Mouse (Mus musculus) layer of hippocampus, adult 6 months (tissue): ENCODE measurements around the gene Stx6. TPM values are rescaled to one million over a fixed set of nuclear protein-coding genes. Genes with fewer than 3 reads are reported as not detected.

ENCODE experiments used
- long read RNA-seq, 2 experiments: library from polyadenylated mRNA; unstranded; transcript quantifications; one replicate each; pipeline ENCODE4 v2.0.0; 2019 to 2020
- polyA plus RNA-seq: library from polyadenylated mRNA; unstranded; fragments of <200 nt; fragmentation: Nextera tagmentation; gene quantifications from 2 replicates; pipeline ENCODE4 v1.2.3, GENCODE M21; 2021

Gene Stx6
- 72.3 and 79.9 TPM in 2 replicates for polyA plus RNA-seq
- long read RNA-seq, experiment 1, full-length matches to known transcripts: 174 of 208 reads
- long read RNA-seq, experiment 1, partial matches to known transcripts: 26 of 208 reads
- long read RNA-seq, experiment 1, other reads (novel, unspliced or antisense): 8 of 208 reads
- long read RNA-seq, experiment 2, full-length matches to known transcripts: 872 of 920 reads
- long read RNA-seq, experiment 2, partial matches to known transcripts: 11 of 920 reads
- long read RNA-seq, experiment 2, other reads (novel, unspliced or antisense): 37 of 920 reads

GRCm38 (mm10) chr1:155158141-155158969, at the start of gene Stx6:
Gene Stx6 (plus strand): TSS chr1:155158715.

GRCm38 (mm10) chr1:155146572-155146980, 11.9 kb upstream of the Stx6 start, which contains the start of gene Mr1:
Gene Mr1 (minus strand): TSS chr1:155146814.

GRCm38 (mm10) chr1:155243797-155244770, 85.6 kb downstream of the Stx6 start, which contains the start of gene BC034090:
Gene BC034090 (minus strand): TSS chr1:155244444.

Other genes with a start within 250 kb of the Stx6 start
- 2.7 and 4.1 TPM in 2 replicates for gene Ier5, start 59.1 kb upstream of the Stx6 start, polyA plus RNA-seq
- 2.3 and 3.5 TPM in 2 replicates for gene Mr1, start 11.9 kb upstream of the Stx6 start, polyA plus RNA-seq
- gene BC034090, start 85.7 kb downstream of the Stx6 start, polyA plus RNA-seq: 1.4 and 2.0 TPM in 2 replicates